24 mouse cellular contexts compared by ENCODE assay signal in the genomic region with DNA sequence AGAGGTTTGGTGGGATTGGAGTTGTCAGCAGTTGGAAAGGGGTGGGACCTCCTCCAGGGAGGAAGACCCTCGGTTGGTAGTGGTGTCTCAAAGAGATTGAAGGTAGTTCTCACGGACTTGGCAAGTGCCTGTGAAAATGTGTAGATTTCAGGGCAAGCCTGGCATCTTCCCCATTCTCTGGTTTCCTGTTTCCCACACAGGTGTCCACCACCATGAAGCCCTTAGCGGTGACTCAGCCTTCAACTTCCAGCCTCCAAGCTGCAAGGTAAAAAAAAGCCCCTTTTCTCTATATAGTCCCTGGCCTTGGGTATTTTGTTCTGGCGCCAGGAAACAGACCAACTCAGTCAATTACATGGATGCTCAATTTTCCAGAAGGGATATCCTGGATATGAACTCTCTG.
"Had no signal": no experiment of that assay in that cellular context is flagged by ENCODE, and none has a peak within 500 bp of the region (broad histone marks: within the 10 kb centered on the region; RNA-seq: fewer than 3 reads in every experiment).

No protein-coding gene starts in this region.

- H3K4me3 ChIP-seq: embryonic facial prominence, embryonic 10.5 days; embryonic facial prominence, embryonic 12.5 days; embryonic facial prominence, embryonic 13.5 days; embryonic facial prominence, embryonic 15.5 days; erythroblast, embryonic 14.5 days; forebrain, embryonic 10.5 days; forebrain, embryonic 12.5 days; forebrain, embryonic 13.5 days; forebrain, embryonic 15.5 days; gastrocnemius, adult 2 months; heart, adult 2 months; heart, embryonic 10.5 days; heart, embryonic 12.5 days had no signal

- H3K27ac ChIP-seq: embryonic facial prominence, embryonic 10.5 days; embryonic facial prominence, embryonic 12.5 days; embryonic facial prominence, embryonic 13.5 days; embryonic facial prominence, embryonic 15.5 days; forebrain, embryonic 10.5 days; forebrain, embryonic 12.5 days; forebrain, embryonic 13.5 days; forebrain, embryonic 15.5 days; gastrocnemius, adult 2 months; heart, adult 2 months; heart, embryonic 10.5 days had no signal

- ATAC-seq: forebrain, embryonic 13.5 days; forebrain, embryonic 14.5 days; forebrain, embryonic 15.5 days; forebrain, embryonic 16.5 days; forebrain, postnatal 0 days had no signal

- H3K27me3 ChIP-seq: embryonic facial prominence, embryonic 12.5 days; embryonic facial prominence, embryonic 13.5 days; embryonic facial prominence, embryonic 15.5 days; forebrain, embryonic 12.5 days; forebrain, embryonic 13.5 days; forebrain, embryonic 15.5 days; heart, embryonic 12.5 days had no signal

- DNase-seq: cerebellum, postnatal 36 days; embryo, embryonic 11 days; forebrain, postnatal 0 days; gastrocnemius, adult 2 months; gastrocnemius, postnatal 10 days; gastrocnemius, postnatal 14 days; gastrocnemius, postnatal 25 days; gastrocnemius, postnatal 36 days; heart, adult 11 months; heart, adult 18-20 months; heart, adult 2 months had no signal
